Mouse (Mus musculus) neural tube, embryonic 15.5 days (tissue): ENCODE data around the gene Tnxb. TPM values are rescaled to one million over a fixed set of nuclear protein-coding genes. Genes with fewer than 3 reads are reported as not detected.

Experiments
- ATAC-seq: fragments of 200-750 bp; cut with Nextera tagmentation; 2 replicates; pipeline ENCODE4 v1.8.0; 2017; ENCODE audit warnings: mild to moderate bottlenecking, moderate TSS enrichment, moderate library complexity; ENCODE audit not compliant: low FRiP score
- H3K27ac ChIP-seq: fragments of 300-500 bp; sonication (generic); replicated peaks from 2 replicates; pipeline ENCODE4 v1.5.1; 2015; ENCODE audit warnings: mild to moderate bottlenecking, inconsistent platforms
- H3K27me3 ChIP-seq: fragments of 300-500 bp; sonication (generic); replicated peaks from 2 replicates; pipeline ENCODE4 v1.6.1; 2015; ENCODE audit warnings: inconsistent platforms
- H3K36me3 ChIP-seq: fragments of 300-500 bp; sonication (generic); 2 replicates; pipeline ENCODE4 v1.6.1; 2015; ENCODE audit warnings: inconsistent platforms
- H3K4me1 ChIP-seq: fragments of 300-500 bp; sonication (generic); 2 replicates; pipeline ENCODE4 v1.6.1; 2015; ENCODE audit warnings: inconsistent platforms
- H3K4me2 ChIP-seq: fragments of 300-500 bp; sonication (generic); 2 replicates; pipeline ENCODE4 v1.6.1; 2015; ENCODE audit warnings: inconsistent platforms, mild to moderate bottlenecking, moderate library complexity
- H3K4me3 ChIP-seq: fragments of 300-500 bp; sonication (generic); replicated peaks from 2 replicates; pipeline ENCODE4 v1.5.1; 2015; ENCODE audit warnings: mild to moderate bottlenecking, inconsistent platforms
- H3K9ac ChIP-seq: fragments of 300-500 bp; sonication (generic); replicated peaks from 2 replicates; pipeline ENCODE4 v1.6.1; 2015; ENCODE audit warnings: mild to moderate bottlenecking, inconsistent platforms
- H3K9me3 ChIP-seq: fragments of 300-500 bp; sonication (generic); replicated peaks from 2 replicates; pipeline ENCODE4 v1.6.1; 2016; ENCODE audit warnings: inconsistent platforms
- WGBS: fragments of 180-500 bp; shearing (Covaris S2); methylation state at CpG from one replicate; pipeline ENCODE4 v1.1.7; 2015; ENCODE audit warnings: mixed read lengths; 5-methylcytosine and 5-hydroxymethylcytosine counted together
- polyA plus RNA-seq: library from polyadenylated mRNA; unstranded; fragments of >200 nt; fragmentation: Nextera tagmentation; extraction: Ambion mirVana; gene quantifications from 2 replicates; pipeline ENCODE4 v1.2.1, GENCODE M21; 2015

The Tnxb gene
- polyA plus RNA-seq, 1 experiment from 2014 or later: 0.50 TPM

GRCm38 (mm10) chr17:34629796-34630603 is 40.3 kb upstream of the Tnxb start:
- Histone ChIP-seq H3K9me3 (no peaks in the 10 kb centered on the region), H3K27me3 (peaks cover 14% of the 10 kb centered on the region), H3K4me2 (peak overlapping the region; percentile 90), H3K4me3 (peak overlapping the region; percentile 78), H3K4me1 (peaks cover 69% of the 10 kb centered on the region), H3K27ac (0 out of 2 replicates have a peak overlapping the region, but pooled peaks have one; percentile 93), H3K36me3 (no peaks in the 10 kb centered on the region), H3K9ac (peak overlapping the region; percentile 44)
- WGBS: 15% methylated on average over 12 of the region's 12 CpGs
- ATAC-seq: no peak

- no peak overlapping the region for H3K27ac ChIP-seq
- no peaks in the 10 kb centered on the region for H3K36me3 ChIP-seq
- H3K9ac ChIP-seq: peak overlapping the region; percentile 42
- peak overlapping the region; percentile 78 for H3K4me3 ChIP-seq
- 2% methylated on average over 45 of the region's 48 CpGs for WGBS
- H3K27me3 ChIP-seq: peaks cover 19% of the 10 kb centered on the region
- ATAC-seq: no peak
- peak overlapping the region; percentile 90 for H3K4me2 ChIP-seq
- no peaks in the 10 kb centered on the region for H3K9me3 ChIP-seq
- peaks cover 62% of the 10 kb centered on the region for H3K4me1 ChIP-seq
Measured at GRCm38 (mm10) chr17:34630761-34631301, 39.5 kb upstream of the Tnxb start.

DNA sequence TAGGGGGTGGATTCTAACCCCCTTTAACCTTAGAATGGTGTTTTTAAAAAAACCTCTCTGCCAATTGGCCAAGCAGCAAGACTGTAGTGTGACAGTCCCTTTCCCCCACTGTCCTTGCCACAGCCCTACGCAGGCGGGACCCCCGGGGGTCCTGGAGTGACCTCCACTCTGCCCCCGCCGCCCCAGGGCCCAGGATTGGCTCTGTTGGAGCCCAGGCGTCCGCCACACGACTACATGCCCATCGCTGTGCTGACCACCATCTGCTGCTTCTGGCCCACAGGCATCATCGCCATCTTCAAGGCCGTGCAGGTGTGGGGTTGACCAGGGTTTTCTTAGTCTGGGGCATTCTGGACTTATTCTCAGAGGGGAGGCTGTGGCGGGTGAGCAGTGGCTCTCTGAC is 38.7 kb upstream of the Tnxb start:
- peaks cover 54% of the 10 kb centered on the region for H3K4me1 ChIP-seq
- H3K36me3 ChIP-seq: no peaks in the 10 kb centered on the region
- peaks cover 20% of the 10 kb centered on the region for H3K27me3 ChIP-seq

GRCm38 (mm10) chr17:34632261-34632691 is 38.1 kb upstream of the Tnxb start:
- 2% methylated on average over 26 of the region's 26 CpGs for WGBS
- peaks cover 52% of the 10 kb centered on the region for H3K4me1 ChIP-seq
- H3K4me2 ChIP-seq: peak overlapping the region; percentile 90
- no peaks in the 10 kb centered on the region for H3K9me3 ChIP-seq
- peak overlapping the region; percentile 18 for H3K9ac ChIP-seq
- no peaks in the 10 kb centered on the region for H3K36me3 ChIP-seq
- peaks cover 20% of the 10 kb centered on the region for H3K27me3 ChIP-seq
- no peak overlapping the region for H3K27ac ChIP-seq
- peak overlapping the region; percentile 78 for H3K4me3 ChIP-seq
- 0 out of 2 replicates have a peak, but pooled peaks have one; percentile 21 for ATAC-seq

More for the DNA sequence above, 38.7 kb upstream of the Tnxb start:
- Histone ChIP-seq H3K9ac (peak overlapping the region; percentile 18), H3K4me2 (peak overlapping the region; percentile 90), H3K27ac (no peak overlapping the region), H3K4me3 (peak overlapping the region; percentile 78), H3K9me3 (no peaks in the 10 kb centered on the region)
- WGBS: 3% methylated on average over 12 of the region's 12 CpGs
- no peak for ATAC-seq

- no peak for ATAC-seq
- Histone ChIP-seq H3K27me3 (peaks cover 14% of the 10 kb centered on the region), H3K4me2 (no peak overlapping the region), H3K27ac (no peak overlapping the region), H3K4me3 (no peak overlapping the region), H3K9me3 (no peaks in the 10 kb centered on the region), H3K4me1 (peaks cover 25% of the 10 kb centered on the region), H3K36me3 (no peaks in the 10 kb centered on the region), H3K9ac (no peak overlapping the region)
- 61% methylated on average over 2 of the region's 2 CpGs for WGBS
Measured at GRCm38 (mm10) chr17:34635671-34636070, 34.7 kb upstream of the Tnxb start.

DNA sequence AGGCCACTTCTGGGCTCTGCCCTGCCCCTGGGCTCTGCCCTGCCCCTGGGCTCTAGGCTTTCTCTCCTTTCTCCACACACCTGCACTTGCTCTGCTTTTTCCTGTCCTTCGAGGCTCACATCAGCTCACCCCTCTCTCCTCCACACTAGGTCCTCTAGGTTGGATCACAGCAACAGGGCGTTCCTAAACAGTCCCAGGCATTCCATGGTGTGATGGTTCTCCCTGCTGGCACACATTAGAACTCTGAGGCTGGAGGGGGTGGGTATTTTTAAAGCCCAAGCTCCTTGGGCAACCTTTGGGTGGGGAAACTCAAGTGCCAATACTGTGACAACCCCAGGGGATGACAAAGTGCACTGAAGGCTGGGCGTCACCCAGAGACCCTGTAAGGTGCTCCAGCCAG is 32.9 kb upstream of the Tnxb start:
- H3K27me3 ChIP-seq: peaks cover 9% of the 10 kb centered on the region
- no peak overlapping the region for H3K4me2 ChIP-seq
- H3K4me1 ChIP-seq: peaks cover 15% of the 10 kb centered on the region
- no peaks in the 10 kb centered on the region for H3K9me3 ChIP-seq
- H3K4me3 ChIP-seq: no peak overlapping the region
- no peak for ATAC-seq
- no peak overlapping the region for H3K9ac ChIP-seq
- no peaks in the 10 kb centered on the region for H3K36me3 ChIP-seq
- H3K27ac ChIP-seq: no peak overlapping the region
- 70% methylated on average over 3 of the region's 3 CpGs for whole genome bisulfite sequencing

DNA sequence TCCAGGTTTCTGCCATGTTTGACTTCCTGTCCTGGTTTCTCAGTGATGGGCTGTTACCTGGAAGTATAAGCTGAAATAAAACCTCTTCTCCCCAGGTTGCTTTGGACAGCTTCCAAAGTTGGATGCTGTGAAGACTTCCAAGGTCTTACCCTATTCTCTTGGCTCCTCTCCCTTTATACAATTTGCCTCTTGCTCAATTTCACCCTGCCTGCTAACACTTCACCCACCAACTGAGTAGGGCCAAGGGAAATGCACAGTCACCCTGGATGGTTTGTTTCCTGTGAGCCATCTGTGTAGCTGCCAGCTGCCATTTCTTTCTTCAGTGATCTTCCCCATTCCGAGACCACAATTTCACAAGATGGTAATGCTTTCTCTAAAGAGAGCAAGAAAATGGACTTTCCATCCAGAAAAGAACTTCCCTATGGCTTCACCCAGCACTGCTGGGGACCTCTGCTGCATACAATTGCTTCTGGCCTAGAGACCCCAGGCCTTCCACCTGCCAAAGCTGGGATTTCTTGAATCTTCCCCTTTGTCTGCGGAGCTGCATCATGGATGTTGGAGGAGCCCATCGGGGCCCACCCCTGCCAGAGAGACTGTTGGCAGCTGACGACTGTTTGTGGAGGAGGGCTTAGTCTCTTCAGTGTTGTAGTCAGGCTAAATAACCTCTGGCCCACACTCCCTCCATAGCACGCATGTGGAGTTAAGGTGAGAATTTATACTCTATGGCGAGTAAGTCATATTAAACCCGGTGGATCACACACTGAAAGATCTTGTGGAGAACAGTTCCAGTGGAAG is 30.7 kb upstream of the Tnxb start:
- 0 out of 2 replicates have a peak overlapping the region, but pooled peaks have one; percentile 75 for H3K27ac ChIP-seq
- ATAC-seq: no peak
- peaks cover 14% of the 10 kb centered on the region for H3K4me1 ChIP-seq
- peaks cover 5% of the 10 kb centered on the region; the same call in 1 of the 2 replicates for H3K27me3 ChIP-seq
- no peak overlapping the region for H3K4me2 ChIP-seq
- no peaks in the 10 kb centered on the region for H3K9me3 ChIP-seq
- no peaks in the 10 kb centered on the region for H3K36me3 ChIP-seq
- no peak overlapping the region for H3K4me3 ChIP-seq
- H3K9ac ChIP-seq: no peak overlapping the region
- 84% methylated on average over 7 of the region's 7 CpGs for WGBS

GRCm38 (mm10) chr17:34640778-34641601 is 29.3 kb upstream of the Tnxb start:
- no peak for ATAC-seq
- H3K36me3 ChIP-seq: no peaks in the 10 kb centered on the region
- H3K9me3 ChIP-seq: no peaks in the 10 kb centered on the region
- H3K4me3 ChIP-seq: no peak overlapping the region
- H3K27ac ChIP-seq: peak overlapping the region; percentile 75
- H3K4me1 ChIP-seq: peaks cover 25% of the 10 kb centered on the region
- H3K27me3 ChIP-seq: no peaks in the 10 kb centered on the region
- WGBS: 16% methylated on average over 11 of the region's 11 CpGs
- no peak overlapping the region for H3K9ac ChIP-seq
- no peak overlapping the region; the same call in 1 of the 2 replicates for H3K4me2 ChIP-seq

DNA sequence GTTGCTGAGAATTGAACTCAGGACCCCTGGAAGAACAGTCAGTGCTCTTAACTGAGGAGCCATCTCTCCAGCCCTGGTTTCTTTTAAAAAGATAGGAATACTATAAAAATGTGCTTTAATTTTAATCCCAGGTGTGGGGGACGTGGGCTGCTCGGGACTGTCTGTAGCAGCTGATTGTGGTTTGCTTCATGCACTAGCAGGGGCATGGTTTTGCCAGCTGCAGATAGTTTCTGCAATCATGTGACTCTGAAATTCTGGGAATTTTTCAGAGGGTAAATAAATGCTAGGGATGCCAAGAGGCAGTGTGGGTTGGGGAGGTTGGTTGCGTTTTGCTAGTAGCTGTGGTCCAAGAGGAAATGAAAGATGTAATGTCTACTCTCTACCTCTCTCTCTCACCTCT is 28.4 kb upstream of the Tnxb start:
- Histone ChIP-seq H3K27me3 (no peaks in the 10 kb centered on the region), H3K4me1 (peaks cover 33% of the 10 kb centered on the region), H3K9me3 (no peaks in the 10 kb centered on the region), H3K27ac (no peak overlapping the region), H3K4me3 (no peak overlapping the region), H3K9ac (no peak overlapping the region), H3K36me3 (no peaks in the 10 kb centered on the region), H3K4me2 (no peak overlapping the region)
- ATAC-seq: no peak
- 89% methylated on average over 3 of the region's 3 CpGs for WGBS

GRCm38 (mm10) chr17:34643379-34643778 is 27.0 kb upstream of the Tnxb start:
- Histone ChIP-seq H3K4me2 (no peak overlapping the region), H3K9me3 (no peaks in the 10 kb centered on the region), H3K27me3 (no peaks in the 10 kb centered on the region), H3K9ac (no peak overlapping the region), H3K27ac (no peak overlapping the region), H3K4me3 (no peak overlapping the region), H3K36me3 (no peaks in the 10 kb centered on the region), H3K4me1 (peaks cover 43% of the 10 kb centered on the region)
- no peak for ATAC-seq
- WGBS: 96% methylated on average over 4 of the region's 4 CpGs

DNA sequence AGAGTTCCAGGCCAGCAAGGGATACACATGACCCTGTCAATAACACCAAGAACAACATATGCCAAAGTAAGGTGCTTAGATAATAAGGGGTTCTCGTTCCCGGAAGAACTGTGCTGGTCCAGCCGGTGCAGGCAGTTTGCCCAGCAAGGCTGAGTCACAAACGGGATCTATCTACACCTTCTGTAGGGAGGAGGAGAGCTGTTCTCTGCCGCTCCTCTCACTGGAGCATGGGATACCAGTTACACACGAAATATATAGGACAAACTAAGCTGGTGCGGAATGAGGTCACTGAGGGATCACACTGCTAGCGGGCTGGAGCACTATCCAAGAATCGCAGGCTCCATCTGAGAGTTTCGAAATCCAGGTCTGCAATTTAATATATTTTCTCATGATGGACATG is 26.4 kb upstream of the Tnxb start:
- Histone ChIP-seq H3K4me2 (no peak overlapping the region), H3K27ac (peak overlapping the region; percentile 72; the same call in 1 of the 2 replicates), H3K9ac (no peak overlapping the region), H3K36me3 (peaks cover 2% of the 10 kb centered on the region; the same call in 1 of the 2 replicates), H3K9me3 (no peaks in the 10 kb centered on the region), H3K4me1 (peaks cover 49% of the 10 kb centered on the region), H3K4me3 (no peak overlapping the region), H3K27me3 (no peaks in the 10 kb centered on the region)
- 85% methylated on average over 10 of the region's 10 CpGs for WGBS
- ATAC-seq: no peak
